In genomic region chr4:10759491-10759890, GRCm38 (mm10) we compare ENCODE assay signal across 16 mouse cellular contexts.
"Had no signal": no experiment of that assay in that cellular context is flagged by ENCODE, and none has a peak within 500 bp of the region (broad histone marks: within the 10 kb centered on the region; RNA-seq: fewer than 3 reads in every experiment).

No protein-coding gene starts in this region.

- H3K4me2 ChIP-seq: neural tube, embryonic 12.5 days; neural tube, embryonic 13.5 days; neural tube, embryonic 15.5 days; stomach, embryonic 15.5 days had no signal

- H3K9me3 ChIP-seq: neural tube, embryonic 12.5 days; neural tube, embryonic 13.5 days; neural tube, embryonic 15.5 days; stomach, embryonic 15.5 days had no signal

- DNase-seq: retina, postnatal 1 day; right cerebral cortex, adult 18-20 months; right cerebral cortex, postnatal 14 days; right cerebral cortex, postnatal 25 days; right cerebral cortex, postnatal 4 days; spleen, adult 18-20 months; thymus, adult 18-20 months; thymus, adult 2 months; thymus, postnatal 14 days; thymus, postnatal 25 days; thymus, postnatal 36 days; thymus, postnatal 4 days had no signal

- H3K27ac ChIP-seq: neural tube, embryonic 12.5 days; neural tube, embryonic 13.5 days; neural tube, embryonic 15.5 days; stomach, embryonic 15.5 days had no signal

- H3K4me3 ChIP-seq: neural tube, embryonic 12.5 days; neural tube, embryonic 13.5 days; neural tube, embryonic 15.5 days; stomach, embryonic 15.5 days had no signal

- H3K36me3 ChIP-seq: neural tube, embryonic 12.5 days; neural tube, embryonic 13.5 days; neural tube, embryonic 15.5 days; stomach, embryonic 15.5 days had no signal

- H3K9ac ChIP-seq: neural tube, embryonic 12.5 days; neural tube, embryonic 13.5 days; neural tube, embryonic 15.5 days; stomach, embryonic 15.5 days had no signal

- H3K27me3 ChIP-seq: neural tube, embryonic 12.5 days; neural tube, embryonic 13.5 days; neural tube, embryonic 15.5 days; stomach, embryonic 15.5 days had no signal

- H3K4me1 ChIP-seq: neural tube, embryonic 12.5 days; neural tube, embryonic 13.5 days; neural tube, embryonic 15.5 days; stomach, embryonic 15.5 days had no signal
